Mouse (Mus musculus) G1E (cell line): ENCODE results near the gene Afmid.

Experiments
- CTCF ChIP-seq: IDR thresholded peaks from 2 replicates; pipeline ENCODE4 v1.5.1; 2012; ENCODE audit warnings: low read depth, low read length, inconsistent platforms, mixed read lengths
- GATA1 ChIP-seq: IDR thresholded peaks from 2 replicates; pipeline ENCODE4 v1.6.1; 2012; ENCODE audit warnings: borderline replicate concordance, low read length, inconsistent platforms, mixed read lengths
- GATA2 ChIP-seq: IDR thresholded peaks from 2 replicates; pipeline ENCODE4 v1.6.1; 2012; ENCODE audit warnings: low read depth, low read length, inconsistent platforms, borderline replicate concordance
- POLR2AphosphoS5 ChIP-seq: IDR thresholded peaks from 2 replicates; pipeline ENCODE4 v1.6.1; 2012; ENCODE audit warnings: low read depth, low read length, inconsistent platforms; ENCODE audit not compliant: insufficient replicate concordance
- TAL1 ChIP-seq: conservative IDR thresholded peaks from 2 replicates; pipeline ENCODE4 v1.6.1; 2012; ENCODE audit warnings: low read depth, low read length, inconsistent platforms, mixed read lengths

- TF ChIP-seq CTCF (no peak), GATA1 (no peak), TAL1 (no peak), POLR2AphosphoS5 (no peak), GATA2 (no peak)
These were observed 24.1 kb upstream of the Afmid start for GRCm38 (mm10) chr11:117801650-117802049.
